Mouse (Mus musculus): ENCODE measurements around the gene Mex3a.

- TF ChIP-seq CTCF (IDR thresholded peaks at IDR 0.05; ENCODE audit: borderline replicate concordance, control insufficient read depth, extremely low read depth, insufficient read depth, low read length, poor library complexity), result no peak
- TF ChIP-seq POLR2A (IDR thresholded peaks at IDR 0.05; ENCODE audit: control insufficient read depth, extremely low read depth, insufficient read depth, low read length, poor library complexity), result no peak
These were observed 19.9 kb upstream of the Mex3a start for GRCm38 (mm10) chr3:88512141-88512895.
